In the genomic region with DNA sequence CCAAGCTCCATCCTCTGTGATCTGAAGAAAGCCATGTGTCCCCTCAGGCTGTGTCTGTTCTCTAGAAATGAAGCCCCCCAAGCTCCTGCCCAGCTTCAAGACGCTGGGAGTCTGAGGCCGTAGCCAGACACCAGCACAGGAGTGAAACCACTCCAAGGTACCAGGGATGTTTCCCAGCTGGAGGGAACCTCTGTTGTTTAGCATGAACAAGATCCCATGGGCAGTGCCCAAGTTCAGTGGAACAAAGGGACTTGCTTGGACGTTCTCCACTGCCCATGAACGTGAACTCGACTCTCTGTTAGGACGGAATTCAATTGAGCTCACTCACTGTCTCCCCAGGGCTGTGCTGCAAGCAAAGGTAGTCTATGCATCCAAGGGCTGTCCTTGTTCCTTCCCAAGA, we compare ENCODE assay signal across 26 mouse cellular contexts.
"Had no signal": no experiment of that assay in that cellular context is flagged by ENCODE, and none has a peak within 500 bp of the region (broad histone marks: within the 10 kb centered on the region; RNA-seq: fewer than 3 reads in every experiment).

No protein-coding gene starts in this region.

- ATAC-seq: hindbrain, embryonic 16.5 days; inflammation-experienced regulatory T-cells, adult 6 months; intestine, postnatal 0 days; liver, embryonic 12.5 days had no signal

- H3K9ac ChIP-seq: heart, embryonic 13.5 days; heart, embryonic 15.5 days; hindbrain, embryonic 12.5 days; hindbrain, embryonic 14.5 days; limb, embryonic 13.5 days; liver, embryonic 12.5 days; liver, embryonic 14.5 days had no signal

- H3K27ac ChIP-seq: gastrocnemius, adult 2 months; heart, adult 2 months; heart, embryonic 13.5 days; heart, embryonic 15.5 days; hindbrain, embryonic 10.5 days; hindbrain, embryonic 12.5 days; hindbrain, embryonic 14.5 days; layer of hippocampus, adult 2 months; left cerebral cortex, adult 2 months; limb, embryonic 13.5 days; liver, embryonic 12.5 days; liver, embryonic 14.5 days had no signal

- H3K4me1 ChIP-seq: hindbrain, embryonic 12.5 days; limb, embryonic 13.5 days; liver, embryonic 12.5 days had no signal

- H3K4me2 ChIP-seq: heart, embryonic 11.5 days; heart, embryonic 13.5 days; heart, embryonic 15.5 days; hindbrain, embryonic 12.5 days; hindbrain, embryonic 14.5 days; limb, embryonic 13.5 days; liver, embryonic 12.5 days had no signal

- H3K27me3 ChIP-seq: heart, embryonic 13.5 days; heart, embryonic 15.5 days; hindbrain, embryonic 12.5 days; limb, embryonic 13.5 days had no signal

- H3K36me3 ChIP-seq: heart, embryonic 13.5 days; heart, embryonic 15.5 days; hindbrain, embryonic 10.5 days; hindbrain, embryonic 12.5 days; limb, embryonic 13.5 days; liver, embryonic 12.5 days had no signal

- H3K4me3 ChIP-seq: gastrocnemius, adult 2 months; heart, adult 2 months; heart, embryonic 13.5 days; heart, embryonic 15.5 days; hindbrain, embryonic 10.5 days; hindbrain, embryonic 12.5 days; layer of hippocampus, adult 2 months; left cerebral cortex, adult 2 months; limb, embryonic 13.5 days; liver, embryonic 12.5 days had no signal

- DNase-seq: gastrocnemius, adult 2 months; gastrocnemius, postnatal 10 days; gastrocnemius, postnatal 25 days; heart, adult 2 months; heart, postnatal 14 days; heart, postnatal 36 days; kidney, adult 18-20 months; kidney, adult 8-10 months; kidney, postnatal 10 days; kidney, postnatal 25 days; kidney, postnatal 4 days; liver had no signal

- H3K9me3 ChIP-seq: heart, embryonic 13.5 days; heart, embryonic 15.5 days; hindbrain, embryonic 10.5 days; hindbrain, embryonic 12.5 days; limb, embryonic 13.5 days; liver, embryonic 12.5 days had no signal
